In the genomic region with DNA sequence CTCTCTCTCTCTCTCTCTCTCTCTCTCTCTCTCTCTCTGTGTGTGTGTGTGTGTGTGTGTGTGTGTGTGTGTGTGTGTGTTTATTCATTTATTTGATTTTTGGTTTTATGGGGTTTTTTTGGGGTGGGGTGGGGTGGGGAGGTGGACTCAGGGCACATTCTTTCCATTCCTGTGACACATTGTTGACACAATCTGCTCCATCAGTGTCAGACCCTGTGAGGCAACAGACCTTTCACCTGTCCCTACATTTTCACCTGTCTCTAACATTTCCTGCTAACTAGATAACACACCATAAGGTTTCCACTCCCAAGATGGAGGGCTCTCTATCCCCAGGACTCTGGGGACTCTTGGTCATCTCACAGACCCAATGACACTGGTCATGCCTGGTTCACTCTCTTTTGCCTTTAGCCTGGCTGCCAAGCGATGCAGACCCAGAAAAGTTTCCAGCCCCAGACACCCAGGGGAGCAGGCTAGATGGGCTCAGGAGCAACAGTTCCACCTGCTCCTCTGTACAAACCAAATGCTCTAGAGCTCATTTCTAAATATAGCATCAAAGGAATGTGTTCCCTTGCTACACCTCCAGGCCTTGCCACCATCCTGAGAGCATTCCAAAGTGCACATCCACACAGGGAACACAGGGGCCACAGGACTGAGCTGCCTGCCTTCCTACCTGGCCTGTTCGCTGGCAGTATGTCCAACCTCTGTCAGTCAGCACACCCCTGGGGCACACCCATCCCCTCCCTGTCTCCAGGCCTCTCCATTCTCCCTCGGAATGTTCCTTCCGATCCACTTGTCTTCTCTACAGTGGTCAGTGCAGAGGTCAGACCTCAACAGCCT, we compare ENCODE assay signal across 15 mouse cellular contexts.
A peak's percentile ranks its signal among the peaks of the same experiment; 100 is the strongest.
DNase-seq lines count a peak whose midpoint lies in the region; ATAC-seq lines count a peak whose summit lies in the region.
"Had no signal": no experiment of that assay in that cellular context is flagged by ENCODE, and none has a peak within 500 bp of the region (broad histone marks: within the 10 kb centered on the region; RNA-seq: fewer than 3 reads in every experiment).

No protein-coding gene starts in this region.

- H3K27me3 ChIP-seq in heart, embryonic 10.5 days (ENCODE audit: insufficient read depth, poor library complexity, severe bottlenecking), result no peaks in the 10 kb centered on the region
- no peaks in the 10 kb centered on the region for H3K27me3 ChIP-seq in liver, embryonic 12.5 days (replicated peaks)
- H3K27me3 ChIP-seq in lung, embryonic 16.5 days (ENCODE audit: control insufficient read depth, insufficient read depth, low read depth, low read length), result no peaks in the 10 kb centered on the region
- no peaks in the 10 kb centered on the region for H3K27me3 ChIP-seq in stomach, embryonic 15.5 days (replicated peaks)
- H3K27me3 ChIP-seq in forebrain, embryonic 13.5 days, result no peaks in the 10 kb centered on the region
- H3K27me3 ChIP-seq: embryonic facial prominence, embryonic 15.5 days; forebrain, embryonic 12.5 days; neural tube, embryonic 13.5 days had no signal

- H3K4me3 ChIP-seq in heart, embryonic 10.5 days, result no peak overlapping the region
- H3K4me3 ChIP-seq in liver, embryonic 12.5 days, result no peak overlapping the region
- H3K4me3 ChIP-seq in lung, embryonic 16.5 days (ENCODE audit: low read length), result no peak overlapping the region
- H3K4me3 ChIP-seq in stomach, embryonic 15.5 days (replicated peaks), result no peak overlapping the region
- H3K4me3 ChIP-seq in forebrain, embryonic 13.5 days, result no peak overlapping the region
- H3K4me3 ChIP-seq: embryonic facial prominence, embryonic 15.5 days; forebrain, embryonic 12.5 days; neural tube, embryonic 13.5 days had no signal

- H3K9me3 ChIP-seq in heart, embryonic 10.5 days, result no peaks in the 10 kb centered on the region
- no peaks in the 10 kb centered on the region for H3K9me3 ChIP-seq in liver, embryonic 12.5 days (replicated peaks)
- no peaks in the 10 kb centered on the region for H3K9me3 ChIP-seq in lung, embryonic 16.5 days (ENCODE audit: control insufficient read depth, low read length)
- H3K9me3 ChIP-seq in stomach, embryonic 15.5 days, result no peaks in the 10 kb centered on the region
- no peaks in the 10 kb centered on the region for H3K9me3 ChIP-seq in forebrain, embryonic 13.5 days (replicated peaks)
- H3K9me3 ChIP-seq: embryonic facial prominence, embryonic 15.5 days; forebrain, embryonic 12.5 days; neural tube, embryonic 13.5 days had no signal

- H3K9ac ChIP-seq in liver, embryonic 12.5 days, result no peak overlapping the region
- no peak overlapping the region for H3K9ac ChIP-seq in lung, embryonic 16.5 days (ENCODE audit: low read length)
- no peak overlapping the region for H3K9ac ChIP-seq in stomach, embryonic 15.5 days
- no peak overlapping the region for H3K9ac ChIP-seq in forebrain, embryonic 13.5 days
- H3K9ac ChIP-seq: embryonic facial prominence, embryonic 15.5 days; forebrain, embryonic 12.5 days; neural tube, embryonic 13.5 days had no signal

- peaks cover 13% of the 10 kb centered on the region for H3K4me1 ChIP-seq in heart, embryonic 10.5 days
- no peaks in the 10 kb centered on the region for H3K4me1 ChIP-seq in liver, embryonic 12.5 days
- peaks cover 11% of the 10 kb centered on the region for H3K4me1 ChIP-seq in lung, embryonic 16.5 days (replicated peaks; ENCODE audit: control insufficient read depth, insufficient read depth, low read length)
- no peaks in the 10 kb centered on the region for H3K4me1 ChIP-seq in stomach, embryonic 15.5 days
- H3K4me1 ChIP-seq in forebrain, embryonic 13.5 days, result no peaks in the 10 kb centered on the region
- H3K4me1 ChIP-seq: forebrain, embryonic 12.5 days; neural tube, embryonic 13.5 days had no signal

- 55% methylated on average over 4 of the region's 4 CpGs for WGBS in heart, embryonic 10.5 days
- 71% methylated on average over 4 of the region's 4 CpGs for WGBS in liver, embryonic 12.5 days (ENCODE audit: insufficient replicate concordance)
- WGBS in lung, embryonic 16.5 days, result 49% methylated on average over 4 of the region's 4 CpGs
- WGBS in stomach, embryonic 15.5 days, result 60% methylated on average over 4 of the region's 4 CpGs
- 83% methylated on average over 4 of the region's 4 CpGs for WGBS in forebrain, embryonic 13.5 days

- peak overlapping the region; percentile 69 for H3K27ac ChIP-seq in heart, embryonic 10.5 days
- peak overlapping the region; percentile 56; the same call in 1 of the 2 replicates for H3K27ac ChIP-seq in liver, embryonic 12.5 days
- H3K27ac ChIP-seq in lung, embryonic 16.5 days (ENCODE audit: low read length), result peak overlapping the region; percentile 13; the same call in 1 of the 2 replicates
- H3K27ac ChIP-seq in stomach, embryonic 15.5 days, result no peak overlapping the region
- no peak overlapping the region for H3K27ac ChIP-seq in forebrain, embryonic 13.5 days
- H3K27ac ChIP-seq: embryonic facial prominence, embryonic 15.5 days; forebrain, embryonic 12.5 days; neural tube, embryonic 13.5 days had no signal

- intact Hi-C loops in heart, postnatal 25 days (cut with DNase I), result no loop called here

- no peak for ATAC-seq in liver, embryonic 12.5 days
- ATAC-seq in lung, embryonic 16.5 days (ENCODE audit: low read depth), result peak; percentile 46; the same call in 1 of the 2 replicates
- peak; percentile 23; the same call in 1 of the 2 replicates for ATAC-seq in stomach, embryonic 15.5 days (ENCODE audit: insufficient read depth, low FRiP score, low read depth)
- no peak for ATAC-seq in forebrain, embryonic 13.5 days

- no peak for DNase-seq in heart, embryonic 10.5 days (ENCODE audit: low spot score)
- DNase-seq in heart, postnatal 25 days (ENCODE audit: low spot score), result no peak
- no peak for DNase-seq in liver
- no peak for DNase-seq in layer of hippocampus, adult 18-20 months (ENCODE audit: low spot score in 2 of 2)
- DNase-seq: adrenal gland, postnatal 25 days; cerebellum, adult 9-11 months; layer of hippocampus, postnatal 36 days; thymus, postnatal 25 days had no signal

- no peak overlapping the region for H3K4me2 ChIP-seq in liver, embryonic 12.5 days
- H3K4me2 ChIP-seq in lung, embryonic 16.5 days (ENCODE audit: low read depth, low read length), result no peak overlapping the region
- H3K4me2 ChIP-seq in stomach, embryonic 15.5 days, result no peak overlapping the region
- H3K4me2 ChIP-seq in forebrain, embryonic 13.5 days, result no peak overlapping the region
- H3K4me2 ChIP-seq: embryonic facial prominence, embryonic 15.5 days; forebrain, embryonic 12.5 days; neural tube, embryonic 13.5 days had no signal

- H3K36me3 ChIP-seq in heart, embryonic 10.5 days, result no peaks in the 10 kb centered on the region
- no peaks in the 10 kb centered on the region for H3K36me3 ChIP-seq in liver, embryonic 12.5 days
- H3K36me3 ChIP-seq in lung, embryonic 16.5 days (ENCODE audit: control insufficient read depth, insufficient read depth, low read length), result no peaks in the 10 kb centered on the region
- H3K36me3 ChIP-seq in stomach, embryonic 15.5 days, result no peaks in the 10 kb centered on the region
- no peaks in the 10 kb centered on the region for H3K36me3 ChIP-seq in forebrain, embryonic 13.5 days (ENCODE audit: poor library complexity, severe bottlenecking)
- H3K36me3 ChIP-seq: embryonic facial prominence, embryonic 15.5 days; forebrain, embryonic 12.5 days; neural tube, embryonic 13.5 days had no signal

Comparison
In these comparisons a context has a peak if more than half of its experiments do, and no peak if none do; other contexts are left out.
1. H3K27ac ChIP-seq: peak in heart, embryonic 10.5 days (single experiment), liver, embryonic 12.5 days (single experiment) and lung, embryonic 16.5 days (single experiment); none in stomach, embryonic 15.5 days (single experiment) and forebrain, embryonic 13.5 days (single experiment).
2. ATAC-seq: peak in lung, embryonic 16.5 days (single experiment) and stomach, embryonic 15.5 days (single experiment); none in liver, embryonic 12.5 days (single experiment) and forebrain, embryonic 13.5 days (single experiment).